Mouse (Mus musculus) cerebellum, adult 2 months (tissue): Measurements from ENCODE around the gene Tmprss7. TPM values are rescaled to one million over a fixed set of nuclear protein-coding genes. Genes with fewer than 3 reads are reported as not detected.

ENCODE experiments used
- DNase-seq, 2 experiments: peaks; one replicate each; pipeline ENCODE4 v3.0.0; 2021
- H3K27ac ChIP-seq: fragments of 200-500 bp; 2 replicates; pipeline ENCODE4 v1.5.1; 2012; ENCODE audit warnings: low read length, control low read depth, inconsistent platforms; ENCODE audit not compliant: insufficient read depth
- H3K27me3 ChIP-seq: fragments of 200-500 bp; 2 replicates; pipeline ENCODE4 v1.6.1; 2012; ENCODE audit warnings: inconsistent platforms, mild to moderate bottlenecking, low read length, moderate library complexity; ENCODE audit not compliant: control insufficient read depth, insufficient read depth
- H3K4me1 ChIP-seq: fragments of 200-500 bp; 2 replicates; pipeline ENCODE4 v1.6.1; 2011; ENCODE audit warnings: low read length; ENCODE audit not compliant: control insufficient read depth, insufficient read depth
- H3K4me3 ChIP-seq: fragments of 200-500 bp; replicated peaks from 2 replicates; pipeline ENCODE3; 2011; ENCODE audit warnings: mild to moderate bottlenecking, low read depth, low read length, control low read depth; ENCODE audit not compliant: insufficient read depth
- CTCF ChIP-seq: fragments of 200-500 bp; IDR thresholded peaks from 2 replicates; pipeline ENCODE4 v1.5.1; 2011; ENCODE audit warnings: low read depth, mild to moderate bottlenecking, control low read depth, low read length, moderate library complexity, borderline replicate concordance; ENCODE audit not compliant: insufficient read depth
- POLR2A ChIP-seq: fragments of 200-500 bp; IDR thresholded peaks from 2 replicates; pipeline ENCODE4 v1.6.1; 2011; ENCODE audit warnings: low read length, control low read depth, borderline replicate concordance; ENCODE audit not compliant: insufficient read depth
- WGBS: fragments of 180-500 bp; shearing (Covaris S2); methylation state at CpG from one replicate; pipeline ENCODE4 v1.1.7; 2018; 5-methylcytosine and 5-hydroxymethylcytosine counted together
- polyA plus RNA-seq: library from polyadenylated mRNA; depleted of rRNA; stranded (reverse); fragments of >200 nt; gene quantifications from 2 replicates; pipeline ENCODE4 v1.2.3, GENCODE M21; 2012

Gene Tmprss7
- polyA plus RNA-seq, 1 experiment: 2.5 TPM

DNA sequence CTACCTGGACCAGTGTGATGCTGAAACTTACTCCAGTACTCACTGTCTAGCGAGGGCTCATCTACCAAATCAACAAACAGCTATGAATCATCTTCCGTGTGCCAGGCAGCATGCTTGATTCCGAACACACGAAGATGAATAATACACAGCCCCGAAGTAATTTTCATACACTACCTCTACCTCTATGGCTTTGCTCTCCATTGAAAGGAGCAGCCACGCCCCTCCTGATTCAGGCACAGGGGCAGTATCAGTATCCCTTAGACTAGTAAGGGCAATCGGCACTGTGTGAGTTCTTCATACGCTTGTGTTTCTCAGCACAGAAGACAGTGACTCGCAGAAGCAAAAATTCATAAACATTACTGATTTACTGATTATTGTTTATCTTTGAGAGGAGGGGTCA is 39.0 kb downstream of the Tmprss7 start:
- TF ChIP-seq POLR2A (no peak), CTCF (no peak)

DNA sequence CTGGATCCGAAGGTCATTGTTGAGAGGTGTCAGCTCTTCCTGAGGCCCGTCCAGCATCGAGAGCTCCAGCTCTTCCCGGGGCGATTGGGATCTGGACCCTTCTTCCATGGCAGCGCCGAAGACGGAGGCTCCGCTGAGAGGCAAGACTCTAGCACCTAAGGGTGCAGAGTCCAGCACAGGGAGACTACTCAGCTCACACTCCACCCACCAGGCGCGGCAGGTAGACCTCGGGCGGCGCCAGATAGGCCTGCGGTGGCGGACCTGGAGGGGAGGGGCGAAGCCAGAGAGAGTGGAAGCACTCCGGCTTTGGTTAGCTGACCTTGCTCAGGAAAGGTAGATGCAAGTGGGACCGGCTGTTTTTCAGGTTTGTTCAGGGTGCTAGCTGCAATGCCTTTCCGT is 39.5 kb downstream of the Tmprss7 start, which contains the start of gene BC016579:
Gene BC016579, minus strand, starts transcription at position 135 of the 399 bp plus-strand sequence.
- Histone ChIP-seq H3K4me3 (peak within 1 kb of the TSS; percentile 32), H3K27me3 (no peaks in the 10 kb centered on the region), H3K27ac (no peak within 1 kb of the TSS), H3K4me1 (peaks cover 6% of the 10 kb centered on the region)
- DNase-seq: peak; percentile 27 to 40
- 10% methylated on average over 20 of the region's 20 CpGs for WGBS
- no peak for TF ChIP-seq POLR2A
- TF ChIP-seq CTCF: no peak

More for the DNA sequence above, 39.0 kb downstream of the Tmprss7 start:
- DNase-seq: no peak
- Histone ChIP-seq H3K4me1 (peaks cover 6% of the 10 kb centered on the region), H3K27me3 (no peaks in the 10 kb centered on the region), H3K27ac (no peak overlapping the region), H3K4me3 (no peak overlapping the region)
- WGBS: 84% methylated on average over 9 of the region's 9 CpGs

DNA sequence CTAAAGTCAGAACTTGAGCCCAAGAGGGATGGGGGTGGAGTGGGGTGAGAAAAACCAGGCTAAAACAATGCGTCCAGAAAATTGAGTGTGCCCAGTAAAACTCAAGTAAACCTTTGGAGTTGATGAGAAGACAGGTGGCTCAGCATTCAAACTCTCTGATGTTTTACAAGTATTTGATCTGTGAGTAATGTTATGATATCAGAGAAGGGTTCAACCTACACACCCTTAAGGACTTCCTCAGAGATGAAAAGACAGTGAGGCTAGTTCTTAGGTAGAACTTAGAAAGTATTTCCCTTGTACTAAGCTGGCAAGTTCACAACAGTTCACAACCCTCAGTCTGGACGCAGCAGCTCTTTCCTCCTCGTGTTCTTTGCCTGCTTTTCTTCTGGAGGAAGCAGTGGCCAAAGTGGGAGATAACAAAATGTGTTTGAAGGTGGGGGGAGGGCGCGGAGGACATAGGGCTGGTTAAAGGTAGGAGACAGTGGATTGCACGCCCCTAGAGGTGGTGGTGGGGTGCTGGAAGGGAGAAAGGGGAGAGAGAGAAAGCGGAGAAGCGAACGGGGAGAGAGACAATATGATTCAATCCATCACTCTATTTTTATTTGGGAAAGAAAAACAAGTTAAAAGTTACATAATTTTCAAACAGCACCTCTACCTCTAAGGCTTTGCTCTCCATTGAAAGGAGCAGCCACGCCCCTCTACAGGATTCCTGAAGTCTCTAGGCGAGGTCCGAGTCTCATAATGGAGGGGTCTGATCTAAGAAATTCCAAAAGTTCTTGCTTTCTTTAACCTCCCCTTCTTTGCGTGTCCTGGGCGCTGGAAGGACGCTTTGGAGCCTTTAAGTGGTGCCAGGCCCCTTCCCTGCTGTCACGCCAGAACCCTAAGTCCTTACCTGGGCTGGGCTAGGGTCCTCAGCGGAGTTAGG is 40.2 kb downstream of the Tmprss7 start:
- no peak for DNase-seq
- Histone ChIP-seq H3K27ac (no peak overlapping the region), H3K4me3 (peak overlapping the region; percentile 32), H3K4me1 (peaks cover 6% of the 10 kb centered on the region), H3K27me3 (no peaks in the 10 kb centered on the region)
- WGBS: 34% methylated on average over 17 of the region's 17 CpGs
- TF ChIP-seq POLR2A (no peak), CTCF (no peak)

DNA sequence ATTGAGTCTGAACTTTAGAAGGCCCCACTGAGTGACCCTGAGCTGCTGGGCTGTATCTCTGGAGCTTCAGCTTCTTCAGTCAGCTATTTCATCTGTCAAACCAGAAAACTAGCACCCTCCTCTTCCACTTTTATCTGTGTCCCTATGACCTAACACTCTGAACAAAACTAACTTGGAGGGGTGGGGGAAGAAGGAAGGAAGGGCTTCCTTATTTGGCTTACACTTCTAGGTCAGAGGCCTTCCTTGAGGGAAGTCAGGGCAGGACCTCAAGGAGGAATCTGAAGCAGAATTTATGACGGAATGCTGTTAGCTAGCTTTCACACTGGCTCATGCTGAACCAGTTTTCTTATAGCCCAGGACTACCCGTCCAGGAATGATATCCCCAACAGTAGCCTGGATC is 42.0 kb downstream of the Tmprss7 start:
- H3K27ac ChIP-seq: no peak overlapping the region
- no peak for DNase-seq
- no peak for TF ChIP-seq CTCF
- TF ChIP-seq POLR2A: no peak
- H3K4me1 ChIP-seq: peaks cover 6% of the 10 kb centered on the region
- no peak overlapping the region for H3K4me3 ChIP-seq
- 83% methylated on average over 2 of the region's 2 CpGs for WGBS
- no peaks in the 10 kb centered on the region for H3K27me3 ChIP-seq

DNA sequence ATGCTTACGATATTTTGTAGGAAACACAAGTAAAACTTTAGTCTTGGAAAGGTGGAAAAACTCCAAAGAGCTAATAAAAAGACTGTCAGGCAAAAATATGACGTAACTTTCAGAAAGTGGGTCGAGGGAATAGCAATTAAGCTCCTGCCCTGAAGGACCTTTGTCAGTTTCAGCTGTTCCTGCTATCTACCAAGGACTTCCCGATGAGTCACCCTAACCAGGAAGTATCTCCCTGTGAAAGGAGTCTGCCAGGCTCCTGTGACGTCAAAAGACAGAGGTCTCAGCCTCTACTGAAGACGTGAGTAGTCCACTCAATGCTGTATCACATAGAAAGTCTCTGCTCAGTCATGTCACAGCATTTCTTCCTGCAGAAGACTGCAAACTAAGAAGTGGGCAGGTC is 49.1 kb downstream of the Tmprss7 start:
- Histone ChIP-seq H3K4me1 (no peaks in the 10 kb centered on the region; the same call in 1 of the 2 replicates), H3K27ac (no peak overlapping the region), H3K27me3 (no peaks in the 10 kb centered on the region), H3K4me3 (no peak overlapping the region)
- peak in 1 of 2 experiments; percentile 81 for DNase-seq
- TF ChIP-seq CTCF: no peak
- TF ChIP-seq POLR2A: no peak
- WGBS: 67% methylated on average over 6 of the region's 6 CpGs

DNA sequence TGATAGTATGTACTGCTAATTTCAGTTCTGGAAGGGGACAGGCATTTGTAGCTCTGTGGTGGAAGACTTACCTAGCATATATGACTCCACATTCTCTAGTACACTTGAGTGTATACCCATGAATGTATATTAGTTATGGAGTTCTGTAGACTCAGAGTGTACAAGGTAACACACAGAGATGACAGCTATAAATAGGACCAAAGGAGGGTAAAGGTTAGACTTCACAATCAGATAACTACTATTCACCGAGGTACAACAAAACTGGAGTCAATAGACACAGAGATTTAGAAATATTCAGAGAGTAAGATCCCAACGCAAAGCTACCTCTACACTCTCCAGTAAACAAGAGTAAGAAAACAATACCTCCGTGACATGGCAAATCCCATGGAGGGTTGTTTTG is 49.5 kb downstream of the Tmprss7 start:
- DNase-seq: no peak
- H3K27me3 ChIP-seq: no peaks in the 10 kb centered on the region
- H3K4me1 ChIP-seq: no peaks in the 10 kb centered on the region; the same call in 1 of the 2 replicates
- H3K4me3 ChIP-seq: no peak overlapping the region
- 92% methylated on average over 3 of the region's 3 CpGs for WGBS
- no peak for TF ChIP-seq CTCF
- TF ChIP-seq POLR2A: no peak
- no peak overlapping the region for H3K27ac ChIP-seq

DNA sequence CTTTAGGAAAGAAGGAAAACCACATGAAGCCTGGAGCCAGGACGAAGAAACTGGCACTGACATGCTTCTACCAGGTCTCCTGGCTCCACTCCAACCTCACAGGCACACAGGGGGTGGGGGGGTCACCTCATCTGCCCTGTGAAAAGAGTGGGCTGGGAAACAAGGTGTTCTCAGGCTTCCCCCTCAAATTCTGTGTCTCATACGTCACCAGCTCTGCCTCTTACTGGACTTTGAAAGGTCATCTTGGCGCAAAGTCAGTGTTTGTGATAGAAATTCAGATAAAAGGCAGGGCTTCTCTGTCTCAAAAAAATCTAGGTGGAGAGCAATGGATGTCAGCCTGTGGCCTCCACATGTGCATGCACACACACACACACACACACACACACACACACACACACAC is 52.2 kb downstream of the Tmprss7 start:
- Histone ChIP-seq H3K27ac (no peak overlapping the region), H3K4me3 (no peak overlapping the region), H3K4me1 (no peaks in the 10 kb centered on the region; the same call in 1 of the 2 replicates), H3K27me3 (no peaks in the 10 kb centered on the region)
- 50% methylated on average over 3 of the region's 3 CpGs for WGBS
- TF ChIP-seq POLR2A (no peak), CTCF (no peak)
- DNase-seq: no peak
